Mouse (Mus musculus): Measurements from ENCODE around the gene Cir1. TPM values are rescaled to one million over a fixed set of nuclear protein-coding genes. Genes with fewer than 3 reads are reported as not detected.

Gene Cir1
- polyA plus RNA-seq, 1 experiment = 6.6 TPM

GRCm38 (mm10) chr2:73346345-73347086 is 34.0 kb upstream of the Cir1 start:
- Histone ChIP-seq H3K79me2 (ENCODE audit: control insufficient read depth, insufficient read depth) (no peaks in the 10 kb centered on the region), H3K4me2 (ENCODE audit: low read depth) (no peak overlapping the region), H3K27me3 (ENCODE audit: control insufficient read depth, insufficient read depth, insufficient read length) (no peaks in the 10 kb centered on the region), H3ac (ENCODE audit: control insufficient read depth, insufficient read length) (no peak overlapping the region), H3K4me3 (no peak overlapping the region), H3K36me3 (ENCODE audit: control insufficient read depth, insufficient read depth) (no peaks in the 10 kb centered on the region)
- TF ChIP-seq MAX (IDR thresholded peaks at IDR 0.05; ENCODE audit: low read depth) (no peak), SRF (IDR thresholded peaks at IDR 0.05; ENCODE audit: control insufficient read depth, insufficient read length, low read depth) (no peak), TCF3 (IDR thresholded peaks at IDR 0.05; ENCODE audit: insufficient read length, low read depth) (no peak), TCF12 (IDR thresholded peaks at IDR 0.05; ENCODE audit: insufficient read depth, poor library complexity, severe bottlenecking) (no peak), POLR2AphosphoS2 (IDR thresholded peaks at IDR 0.05; ENCODE audit: insufficient read length, low read depth) (no peak), MYOD1 (IDR thresholded peaks at IDR 0.05; ENCODE audit: control insufficient read depth in 1 of 3, insufficient read length in 2 of 3, low read depth in 2 of 3) (no peak), CEBPB (IDR thresholded peaks at IDR 0.05; ENCODE audit: insufficient read depth, poor library complexity, severe bottlenecking) (no peak), MYOG (IDR thresholded peaks at IDR 0.05; ENCODE audit: control insufficient read depth in 1 of 3, insufficient read depth in 1 of 3, insufficient read length in 2 of 3, low read depth in 2 of 3) (no peak), REST (IDR thresholded peaks at IDR 0.05; ENCODE audit: insufficient read depth, insufficient read length) (no peak), USF1 (IDR thresholded peaks at IDR 0.05; ENCODE audit: low read depth) (no peak), E2F4 (IDR thresholded peaks at IDR 0.05; ENCODE audit: insufficient read depth) (no peak), POLR2A (IDR thresholded peaks at IDR 0.05; ENCODE audit: insufficient read length, low read depth) (no peak)

GRCm38 (mm10) chr2:73345204-73345603 is 32.7 kb upstream of the Cir1 start:
- H3K27me3 ChIP-seq (ENCODE audit: control insufficient read depth, insufficient read depth, insufficient read length) = no peaks in the 10 kb centered on the region

GRCm38 (mm10) chr2:73343701-73344100 is 31.2 kb upstream of the Cir1 start:
- no peaks in the 10 kb centered on the region for H3K79me2 ChIP-seq (ENCODE audit: control insufficient read depth, insufficient read depth)
- H3K27me3 ChIP-seq (ENCODE audit: control insufficient read depth, insufficient read depth, insufficient read length) = no peaks in the 10 kb centered on the region
- H3K4me2 ChIP-seq (ENCODE audit: low read depth) = no peak overlapping the region
- no peaks in the 10 kb centered on the region for H3K36me3 ChIP-seq (ENCODE audit: control insufficient read depth, insufficient read depth)
- H3ac ChIP-seq (ENCODE audit: control insufficient read depth, insufficient read length) = no peak overlapping the region
- TF ChIP-seq TCF12 (IDR thresholded peaks at IDR 0.05; ENCODE audit: insufficient read depth, poor library complexity, severe bottlenecking) (no peak), USF1 (IDR thresholded peaks at IDR 0.05; ENCODE audit: low read depth) (no peak), CEBPB (IDR thresholded peaks at IDR 0.05; ENCODE audit: insufficient read depth, poor library complexity, severe bottlenecking) (no peak), TCF3 (IDR thresholded peaks at IDR 0.05; ENCODE audit: insufficient read length, low read depth) (no peak), POLR2AphosphoS2 (IDR thresholded peaks at IDR 0.05; ENCODE audit: insufficient read length, low read depth) (no peak), REST (IDR thresholded peaks at IDR 0.05; ENCODE audit: insufficient read depth, insufficient read length) (no peak), MAX (IDR thresholded peaks at IDR 0.05; ENCODE audit: low read depth) (no peak), E2F4 (IDR thresholded peaks at IDR 0.05; ENCODE audit: insufficient read depth) (no peak), MYOG (IDR thresholded peaks at IDR 0.05; ENCODE audit: control insufficient read depth in 1 of 3, insufficient read depth in 1 of 3, insufficient read length in 2 of 3, low read depth in 2 of 3) (no peak), MYOD1 (IDR thresholded peaks at IDR 0.05; ENCODE audit: control insufficient read depth in 1 of 3, insufficient read length in 2 of 3, low read depth in 2 of 3) (no peak), SRF (IDR thresholded peaks at IDR 0.05; ENCODE audit: control insufficient read depth, insufficient read length, low read depth) (no peak)
- no peak overlapping the region for H3K4me3 ChIP-seq

More at GRCm38 (mm10) chr2:73345204-73345603, 32.7 kb upstream of the Cir1 start:
- TF ChIP-seq MAX (IDR thresholded peaks at IDR 0.05; ENCODE audit: low read depth) (no peak), MYOG (IDR thresholded peaks at IDR 0.05; ENCODE audit: control insufficient read depth in 1 of 3, insufficient read depth in 1 of 3, insufficient read length in 2 of 3, low read depth in 2 of 3) (no peak), SRF (IDR thresholded peaks at IDR 0.05; ENCODE audit: control insufficient read depth, insufficient read length, low read depth) (no peak), TCF12 (IDR thresholded peaks at IDR 0.05; ENCODE audit: insufficient read depth, poor library complexity, severe bottlenecking) (no peak), E2F4 (IDR thresholded peaks at IDR 0.05; ENCODE audit: insufficient read depth) (no peak), REST (IDR thresholded peaks at IDR 0.05; ENCODE audit: insufficient read depth, insufficient read length) (no peak)
- Histone ChIP-seq H3K79me2 (ENCODE audit: control insufficient read depth, insufficient read depth) (no peaks in the 10 kb centered on the region), H3K36me3 (ENCODE audit: control insufficient read depth, insufficient read depth) (no peaks in the 10 kb centered on the region), H3K4me2 (ENCODE audit: low read depth) (no peak overlapping the region), H3K4me3 (no peak overlapping the region), H3ac (ENCODE audit: control insufficient read depth, insufficient read length) (no peak overlapping the region)

- Histone ChIP-seq H3K27me3 (ENCODE audit: control insufficient read depth, insufficient read depth, insufficient read length) (no peaks in the 10 kb centered on the region), H3K79me2 (ENCODE audit: control insufficient read depth, insufficient read depth) (no peaks in the 10 kb centered on the region), H3K36me3 (ENCODE audit: control insufficient read depth, insufficient read depth) (peaks cover 5% of the 10 kb centered on the region), H3ac (ENCODE audit: control insufficient read depth, insufficient read length) (no peak overlapping the region), H3K4me2 (ENCODE audit: low read depth) (no peak overlapping the region), H3K4me3 (no peak overlapping the region)
- no peak for TF ChIP-seq SRF (IDR thresholded peaks at IDR 0.05; ENCODE audit: control insufficient read depth, insufficient read length, low read depth)
Measured at GRCm38 (mm10) chr2:73338415-73338814, 25.9 kb upstream of the Cir1 start.

GRCm38 (mm10) chr2:73335949-73336348 is 23.4 kb upstream of the Cir1 start:
- Histone ChIP-seq H3K79me2 (ENCODE audit: control insufficient read depth, insufficient read depth) (no peaks in the 10 kb centered on the region), H3K4me2 (ENCODE audit: low read depth) (no peak overlapping the region), H3K4me3 (no peak overlapping the region), H3K36me3 (ENCODE audit: control insufficient read depth, insufficient read depth) (peaks cover 7% of the 10 kb centered on the region), H3ac (ENCODE audit: control insufficient read depth, insufficient read length) (no peak overlapping the region), H3K27me3 (ENCODE audit: control insufficient read depth, insufficient read depth, insufficient read length) (no peaks in the 10 kb centered on the region)
- TF ChIP-seq REST (IDR thresholded peaks at IDR 0.05; ENCODE audit: insufficient read depth, insufficient read length) (no peak), MAX (IDR thresholded peaks at IDR 0.05; ENCODE audit: low read depth) (no peak), TCF3 (IDR thresholded peaks at IDR 0.05; ENCODE audit: insufficient read length, low read depth) (no peak), POLR2AphosphoS2 (IDR thresholded peaks at IDR 0.05; ENCODE audit: insufficient read length, low read depth) (no peak), USF1 (IDR thresholded peaks at IDR 0.05; ENCODE audit: low read depth) (no peak)
